Mouse (Mus musculus) layer of hippocampus, postnatal 14 days (tissue): ENCODE measurements around the gene Tppp3. TPM values are rescaled to one million over a fixed set of nuclear protein-coding genes. Genes with fewer than 3 reads are reported as not detected.

Source experiments
- DNase-seq, 2 experiments: peaks; one replicate each; pipeline ENCODE4 v3.0.0; 2021 to 2022; ENCODE audit warnings: low spot score in 2 of 2, mixed read lengths in 1 of 2
- total RNA-seq, 2 experiments: library from RNA; stranded (reverse); gene quantifications; 2 replicates each; pipeline ENCODE4 v1.2.3; 2021

Tppp3 gene
- total RNA-seq, 2 experiments from 2014 or later, result 29.0 to 30.2 TPM

DNA sequence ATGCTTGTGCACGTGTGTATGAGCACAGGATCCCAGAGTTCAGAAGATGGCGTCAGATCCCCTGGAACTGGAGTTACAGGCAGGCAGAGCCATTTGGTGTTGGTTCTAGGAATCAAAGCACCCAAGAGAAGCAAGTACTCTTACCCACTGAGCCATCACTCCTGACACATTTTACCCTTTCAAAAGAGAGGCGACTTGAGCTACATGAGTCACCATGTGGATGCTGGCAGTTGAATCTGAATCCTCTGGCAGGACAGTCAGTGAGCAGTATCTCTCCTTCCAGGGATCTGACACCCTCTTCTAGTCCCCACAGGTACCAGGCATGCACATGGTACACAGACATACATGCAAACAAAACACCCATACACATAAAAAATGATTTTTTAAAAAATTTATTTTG, 16.8 kb upstream of the Tppp3 start:
- DNase-seq, result no peak

GRCm38 (mm10) chr8:105484392-105484791, 13.1 kb upstream of the Tppp3 start:
- DNase-seq, result no peak

DNA sequence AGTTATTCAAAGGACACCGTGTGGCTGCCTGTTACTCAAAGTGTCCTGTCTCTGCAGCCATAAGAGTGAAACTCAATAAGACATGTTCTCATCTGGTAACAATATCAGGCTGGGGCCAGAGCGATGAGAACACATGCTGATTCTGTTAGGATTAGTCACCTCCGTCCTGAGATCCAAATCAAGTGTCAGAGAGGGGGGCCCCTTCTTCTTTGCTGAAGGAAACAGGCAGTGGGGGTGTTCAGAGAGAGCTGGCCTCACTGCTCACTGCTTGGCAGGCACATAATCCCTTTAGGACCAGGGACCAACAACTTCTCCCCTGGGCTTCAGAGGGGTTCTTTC, 12.7 kb upstream of the Tppp3 start:
- no peak for DNase-seq

DNA sequence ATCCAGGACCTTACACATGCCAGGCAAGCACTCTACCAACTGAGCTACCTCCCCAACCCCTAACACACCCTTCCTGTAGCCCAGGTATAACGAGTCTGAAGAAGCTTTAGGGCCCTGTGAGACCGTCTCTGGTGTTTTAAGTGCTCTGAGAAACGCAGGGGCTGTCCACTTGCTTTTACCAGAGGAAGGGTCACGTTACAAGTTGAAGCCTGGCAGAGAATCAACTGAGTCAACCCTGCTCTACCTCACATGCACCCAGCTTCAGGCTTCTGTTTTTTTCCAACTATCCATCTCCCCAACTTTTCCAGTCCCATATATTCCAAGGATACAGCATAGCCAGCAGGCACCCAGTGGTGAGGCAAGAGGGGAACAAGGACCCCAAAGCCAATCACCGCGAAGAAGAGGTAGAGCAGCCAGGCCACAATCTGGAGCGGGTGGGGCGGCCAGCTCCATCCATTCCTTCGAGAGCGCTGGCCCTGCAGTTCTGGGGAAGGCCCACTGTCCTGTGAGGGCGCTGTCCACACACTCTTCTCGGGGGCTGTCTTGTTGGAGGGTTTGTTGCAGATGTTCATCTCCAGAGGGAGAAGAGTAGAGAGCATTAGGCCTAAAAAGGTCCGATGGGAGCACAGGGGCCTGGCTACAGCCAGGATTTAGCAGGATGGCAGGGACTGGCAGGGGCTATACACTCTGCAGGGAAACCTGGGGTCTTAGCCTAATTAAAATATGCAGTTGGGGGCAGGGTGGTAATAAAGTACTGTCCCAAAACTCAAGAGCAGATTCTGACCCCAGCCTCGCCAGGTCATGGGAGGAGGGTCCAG, 12.1 kb upstream of the Tppp3 start:
- no peak for DNase-seq

GRCm38 (mm10) chr8:105482123-105482522, 10.8 kb upstream of the Tppp3 start:
- DNase-seq, result no peak

DNA sequence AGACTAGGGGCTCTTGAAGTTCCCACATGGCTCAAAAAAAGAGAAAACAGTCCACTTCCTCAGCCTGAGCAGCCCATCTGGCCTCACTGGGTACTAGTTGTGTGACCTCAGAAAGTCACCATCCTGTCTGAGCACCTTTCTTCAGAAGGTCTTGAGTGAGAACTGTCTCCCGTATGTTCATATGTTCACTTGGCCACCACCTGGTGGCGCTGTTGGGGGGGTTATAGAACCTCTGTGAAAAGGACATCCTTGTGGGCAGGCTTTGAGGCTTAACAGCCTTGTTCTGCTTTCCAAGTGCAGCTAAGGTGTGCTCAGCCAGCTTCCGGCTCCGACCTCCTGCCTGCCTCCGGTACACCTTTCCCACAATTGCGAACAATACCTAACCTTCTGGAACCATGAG, 10.1 kb upstream of the Tppp3 start:
- DNase-seq, result no peak

DNA sequence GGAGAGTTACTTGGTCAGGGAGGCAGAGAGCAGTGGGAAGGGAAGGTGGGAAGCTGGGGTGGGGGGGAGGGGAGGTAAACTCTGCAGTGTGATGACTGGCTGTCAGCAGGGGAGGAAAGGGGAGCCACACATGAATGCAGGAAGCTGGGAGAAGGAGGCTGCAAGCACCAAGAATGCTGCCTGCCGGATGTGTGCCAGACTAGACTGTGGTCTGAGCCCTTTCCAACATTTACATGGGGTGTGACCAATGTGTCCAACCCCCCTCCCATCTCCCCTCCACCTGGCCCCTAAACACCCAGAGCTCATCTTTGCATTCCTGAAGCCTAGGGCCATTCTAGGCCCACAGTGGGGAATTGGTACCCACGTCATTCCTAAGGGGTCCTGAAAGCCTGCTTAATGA, 9.7 kb upstream of the Tppp3 start:
- DNase-seq, result no peak

GRCm38 (mm10) chr8:105477792-105478191, 6.5 kb upstream of the Tppp3 start:
- DNase-seq, result no peak

DNA sequence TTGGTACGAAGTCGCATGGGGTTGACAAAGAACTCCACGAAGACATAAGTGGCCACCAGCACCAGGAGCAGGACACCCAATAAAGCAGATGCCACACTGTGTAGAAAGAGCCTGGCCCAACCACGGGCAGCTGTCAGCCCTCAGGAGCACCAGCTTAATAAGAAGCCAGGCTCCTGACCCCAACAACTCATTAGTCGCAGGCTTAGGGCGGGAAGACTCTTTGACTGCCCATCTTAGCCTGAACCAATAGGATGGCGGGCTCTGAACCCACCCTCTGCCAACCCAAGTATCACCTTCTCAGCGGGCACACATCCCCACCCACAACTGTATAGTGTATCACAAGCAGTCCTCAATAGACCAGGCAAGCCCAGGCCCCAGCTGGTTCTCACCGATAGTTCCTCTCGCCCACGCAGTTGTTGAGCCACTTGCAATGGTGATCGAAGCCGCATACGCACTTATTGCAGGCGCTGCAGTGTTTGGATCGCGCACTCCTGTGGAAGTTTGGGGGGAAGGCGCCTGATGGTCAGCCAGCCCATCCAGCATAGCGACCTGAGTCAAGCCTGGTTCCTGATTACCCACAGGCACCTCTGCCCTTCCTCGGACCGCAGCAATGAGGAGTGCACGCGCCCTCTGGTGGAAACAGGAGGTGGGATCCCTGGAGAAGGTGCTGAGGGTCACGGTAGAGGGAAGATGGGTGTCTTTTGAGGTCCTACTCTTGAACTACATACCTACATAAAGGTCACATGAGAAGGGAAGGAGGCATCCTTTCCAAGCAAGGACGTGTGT, 5.5 kb upstream of the Tppp3 start:
- DNase-seq, result peak in 1 of 2 experiments; percentile 41

DNA sequence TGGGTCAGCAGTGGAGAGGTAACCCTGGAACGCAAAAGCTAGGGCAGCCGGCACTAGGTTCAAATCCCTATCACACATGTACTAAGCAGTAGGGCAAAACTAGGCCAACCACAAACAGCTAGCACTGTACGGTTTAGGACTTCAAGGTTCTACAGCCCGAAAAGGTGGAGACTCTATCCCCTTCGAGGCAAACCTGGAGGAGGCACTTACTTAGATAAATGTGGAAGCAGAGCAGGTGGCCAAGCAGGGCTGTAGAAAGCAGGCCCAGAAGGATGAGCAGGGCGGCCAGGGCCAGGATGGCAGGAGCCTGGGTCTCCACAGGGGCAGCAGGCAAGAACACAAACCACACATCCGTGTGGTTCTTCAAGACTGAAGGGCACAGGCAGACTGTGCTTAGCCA, 4.8 kb upstream of the Tppp3 start:
- DNase-seq, result no peak

GRCm38 (mm10) chr8:105475742-105476141, 4.4 kb upstream of the Tppp3 start:
- no peak for DNase-seq

DNA sequence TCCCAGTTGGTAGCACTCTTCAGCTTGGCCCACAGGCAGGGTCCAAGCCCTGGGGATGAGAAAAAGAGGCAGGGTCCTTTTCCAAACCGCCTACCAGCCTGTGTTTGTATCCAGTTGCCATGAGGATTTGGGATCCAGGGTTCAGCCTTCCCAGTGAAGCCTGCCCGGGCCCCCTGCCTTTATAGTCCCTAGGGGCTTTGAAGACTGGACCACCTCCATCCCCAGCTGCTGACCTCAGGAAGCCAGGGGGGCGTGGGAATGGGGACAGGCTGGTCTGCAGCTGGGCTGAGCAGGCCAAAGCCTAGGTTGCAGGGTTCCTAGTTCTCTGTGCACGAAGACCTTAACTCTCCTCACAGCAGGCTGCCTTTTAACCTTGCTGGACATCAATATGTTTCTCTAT, 3.9 kb upstream of the Tppp3 start:
- DNase-seq, result no peak

DNA sequence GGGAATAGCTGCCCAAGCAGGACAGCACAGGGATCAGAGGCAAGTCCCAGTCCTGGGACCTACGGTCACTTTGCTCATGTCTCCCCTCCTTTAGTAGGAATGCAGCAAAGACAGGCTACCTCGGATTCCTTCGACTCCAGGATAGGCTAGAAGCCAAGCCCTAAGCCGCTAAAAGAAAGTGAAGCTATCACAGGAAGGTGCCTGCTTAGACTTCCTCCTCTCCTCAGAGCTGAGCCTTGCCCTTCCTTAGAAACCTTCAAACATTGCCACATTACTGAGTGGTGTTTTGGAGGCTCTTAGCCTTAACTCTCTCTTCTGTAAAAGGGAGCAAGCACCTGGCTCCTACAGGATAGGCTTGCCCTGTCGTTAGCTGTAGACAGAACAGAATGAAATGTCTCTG, 3.4 kb upstream of the Tppp3 start:
- DNase-seq, result no peak

GRCm38 (mm10) chr8:105473816-105474606, 2.7 kb upstream of the Tppp3 start:
- peak in 1 of 2 experiments; percentile 19 for DNase-seq

GRCm38 (mm10) chr8:105472983-105473382, 1.7 kb upstream of the Tppp3 start:
- no peak for DNase-seq

DNA sequence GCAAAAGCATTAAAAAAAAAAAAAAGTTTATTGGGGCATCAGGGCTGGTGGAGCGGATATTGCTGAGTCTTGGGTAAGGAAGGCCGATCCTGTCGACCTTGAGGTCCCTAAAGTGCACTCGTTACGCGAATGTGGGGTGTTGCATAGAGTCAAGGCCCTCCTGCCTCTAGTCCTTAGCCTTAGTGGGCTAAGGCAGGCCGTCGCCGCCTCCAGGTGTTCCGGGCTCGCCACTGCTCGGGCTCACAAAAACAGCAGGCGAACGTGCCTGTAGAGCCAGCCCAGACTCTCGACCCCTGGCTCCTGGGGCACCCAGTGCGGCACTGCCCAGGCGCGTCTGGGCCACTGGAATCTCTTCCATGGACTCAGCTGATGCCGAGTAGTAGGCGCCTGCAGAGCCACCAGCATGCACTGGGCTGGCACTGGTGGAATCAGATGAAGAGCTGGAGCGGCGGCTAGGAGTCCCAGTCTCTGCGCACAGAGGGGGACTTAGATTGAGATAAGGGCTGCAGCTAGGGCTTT, 1.1 kb upstream of the Tppp3 start:
- no peak for DNase-seq

- no peak for DNase-seq
These were observed 529 bp downstream of the Tppp3 start for GRCm38 (mm10) chr8:105470681-105471313.

- DNase-seq, result no peak
These were observed 1.1 kb downstream of the Tppp3 start for GRCm38 (mm10) chr8:105470262-105470661.

GRCm38 (mm10) chr8:105469816-105470215, 1.5 kb downstream of the Tppp3 start:
- DNase-seq, result no peak

DNA sequence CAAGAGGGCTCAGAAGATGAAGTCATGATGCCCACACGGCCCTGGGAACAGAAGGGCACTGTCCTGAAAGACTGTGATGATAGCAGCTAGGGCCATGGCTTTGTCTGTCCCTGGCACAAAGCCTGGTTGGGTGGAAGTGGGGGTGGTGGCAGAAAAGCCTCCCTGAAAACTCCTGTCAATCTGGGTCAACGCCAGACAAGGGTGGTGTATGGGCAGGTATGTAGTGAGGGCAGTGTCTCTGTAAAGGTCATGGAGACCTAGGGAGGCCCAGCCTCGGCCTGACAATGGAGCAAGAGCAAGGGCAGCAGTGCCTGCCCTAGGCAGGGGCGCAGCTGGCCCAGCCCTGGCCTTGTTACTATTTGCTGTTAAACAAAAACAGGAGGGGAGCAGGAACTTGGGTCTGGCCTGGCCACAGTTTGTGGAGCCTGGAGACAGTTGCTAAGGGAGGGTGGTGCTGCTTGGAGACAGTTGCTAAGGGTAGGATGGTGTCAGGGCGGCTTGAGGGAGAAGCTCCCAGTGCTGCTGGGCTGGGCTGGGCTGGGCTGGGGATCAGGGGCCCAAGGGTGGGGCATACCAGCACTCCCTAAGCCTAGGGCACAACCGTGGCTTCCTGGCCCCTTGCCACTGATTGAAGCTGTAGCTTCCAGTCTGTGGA, 2.2 kb downstream of the Tppp3 start:
- DNase-seq, result peak; percentile 24 to 52
